Mouse (Mus musculus): ENCODE measurements at regions not wholly inside any gene's neighbourhood (a gene's known extent, or its start where the extent isn't known, plus 50 kb on each side); places are given as distances from the start of the nearest gene placed in this dataset.

GRCm38 (mm10) chr10:72533427-72533826 lies 121.2 kb upstream of the Zwint start:
- Histone ChIP-seq H3K4me3 (ENCODE audit: insufficient read depth, low read length) (no peak overlapping the region), H3K27ac (ENCODE audit: insufficient read depth, low read length) (no peak overlapping the region), H3K4me1 (ENCODE audit: control insufficient read depth, insufficient read depth, low read length) (no peaks in the 10 kb centered on the region)
- TF ChIP-seq CTCF (IDR thresholded peaks at IDR 0.05; ENCODE audit: extremely low read depth, insufficient read depth, low read length) (no peak), POLR2A (IDR thresholded peaks at IDR 0.05; ENCODE audit: extremely low read depth, insufficient read depth, low read length) (no peak)

GRCm38 (mm10) chr10:72533859-72534258 lies 120.8 kb upstream of the Zwint start:
- Histone ChIP-seq H3K4me1 (ENCODE audit: control insufficient read depth, insufficient read depth, low read length) (no peaks in the 10 kb centered on the region), H3K27ac (ENCODE audit: insufficient read depth, low read length) (no peak overlapping the region), H3K4me3 (ENCODE audit: insufficient read depth, low read length) (no peak overlapping the region)
- TF ChIP-seq CTCF (IDR thresholded peaks at IDR 0.05; ENCODE audit: extremely low read depth, insufficient read depth, low read length) (no peak), POLR2A (IDR thresholded peaks at IDR 0.05; ENCODE audit: extremely low read depth, insufficient read depth, low read length) (no peak)

- H3K4me3 ChIP-seq (ENCODE audit: insufficient read depth, low read length): no peak overlapping the region
- no peak overlapping the region for H3K27ac ChIP-seq (ENCODE audit: insufficient read depth, low read length)
- no peaks in the 10 kb centered on the region for H3K4me1 ChIP-seq (ENCODE audit: control insufficient read depth, insufficient read depth, low read length)
- no peak for TF ChIP-seq POLR2A (IDR thresholded peaks at IDR 0.05; ENCODE audit: extremely low read depth, insufficient read depth, low read length)
- no peak for TF ChIP-seq CTCF (IDR thresholded peaks at IDR 0.05; ENCODE audit: extremely low read depth, insufficient read depth, low read length)
These were observed 105.1 kb upstream of the Zwint start for GRCm38 (mm10) chr10:72549564-72549963.

- Histone ChIP-seq H3K4me1 (ENCODE audit: control insufficient read depth, insufficient read depth, low read length) (no peaks in the 10 kb centered on the region), H3K27ac (ENCODE audit: insufficient read depth, low read length) (no peak overlapping the region), H3K4me3 (ENCODE audit: insufficient read depth, low read length) (no peak overlapping the region)
- TF ChIP-seq CTCF (IDR thresholded peaks at IDR 0.05; ENCODE audit: extremely low read depth, insufficient read depth, low read length) (no peak), POLR2A (IDR thresholded peaks at IDR 0.05; ENCODE audit: extremely low read depth, insufficient read depth, low read length) (no peak)
These were observed 103.1 kb upstream of the Zwint start for GRCm38 (mm10) chr10:72551561-72551960.

- Histone ChIP-seq H3K4me1 (ENCODE audit: control insufficient read depth, insufficient read depth, low read length) (no peaks in the 10 kb centered on the region), H3K4me3 (ENCODE audit: insufficient read depth, low read length) (no peak overlapping the region), H3K27ac (ENCODE audit: insufficient read depth, low read length) (no peak overlapping the region)
- TF ChIP-seq POLR2A (IDR thresholded peaks at IDR 0.05; ENCODE audit: extremely low read depth, insufficient read depth, low read length): no peak
- no peak for TF ChIP-seq CTCF (IDR thresholded peaks at IDR 0.05; ENCODE audit: extremely low read depth, insufficient read depth, low read length)
These were observed 80.5 kb upstream of the Zwint start for GRCm38 (mm10) chr10:72573991-72574652.

GRCm38 (mm10) chr10:72577713-72578112 lies 76.9 kb upstream of the Zwint start:
- Histone ChIP-seq H3K4me1 (ENCODE audit: control insufficient read depth, insufficient read depth, low read length) (no peaks in the 10 kb centered on the region), H3K4me3 (ENCODE audit: insufficient read depth, low read length) (no peak overlapping the region), H3K27ac (ENCODE audit: insufficient read depth, low read length) (no peak overlapping the region)
- no peak for TF ChIP-seq POLR2A (IDR thresholded peaks at IDR 0.05; ENCODE audit: extremely low read depth, insufficient read depth, low read length)
- TF ChIP-seq CTCF (IDR thresholded peaks at IDR 0.05; ENCODE audit: extremely low read depth, insufficient read depth, low read length): no peak

- no peak overlapping the region for H3K27ac ChIP-seq (ENCODE audit: insufficient read depth, low read length)
- no peak overlapping the region for H3K4me3 ChIP-seq (ENCODE audit: insufficient read depth, low read length)
- H3K4me1 ChIP-seq (ENCODE audit: control insufficient read depth, insufficient read depth, low read length): no peaks in the 10 kb centered on the region
- no peak for TF ChIP-seq CTCF (IDR thresholded peaks at IDR 0.05; ENCODE audit: extremely low read depth, insufficient read depth, low read length)
- no peak for TF ChIP-seq POLR2A (IDR thresholded peaks at IDR 0.05; ENCODE audit: extremely low read depth, insufficient read depth, low read length)
These were observed 76.1 kb upstream of the Zwint start for GRCm38 (mm10) chr10:72578501-72578900.

GRCm38 (mm10) chr10:72581311-72581710 lies 73.3 kb upstream of the Zwint start:
- no peak overlapping the region for H3K27ac ChIP-seq (ENCODE audit: insufficient read depth, low read length)
- no peak for TF ChIP-seq CTCF (IDR thresholded peaks at IDR 0.05; ENCODE audit: extremely low read depth, insufficient read depth, low read length)
- TF ChIP-seq POLR2A (IDR thresholded peaks at IDR 0.05; ENCODE audit: extremely low read depth, insufficient read depth, low read length): no peak
- H3K4me3 ChIP-seq (ENCODE audit: insufficient read depth, low read length): no peak overlapping the region
- H3K4me1 ChIP-seq (ENCODE audit: control insufficient read depth, insufficient read depth, low read length): no peaks in the 10 kb centered on the region

GRCm38 (mm10) chr10:72588561-72588960 lies 66.1 kb upstream of the Zwint start:
- H3K4me3 ChIP-seq (ENCODE audit: insufficient read depth, low read length): no peak overlapping the region
- TF ChIP-seq CTCF (IDR thresholded peaks at IDR 0.05; ENCODE audit: extremely low read depth, insufficient read depth, low read length) (no peak), POLR2A (IDR thresholded peaks at IDR 0.05; ENCODE audit: extremely low read depth, insufficient read depth, low read length) (no peak)
- H3K27ac ChIP-seq (ENCODE audit: insufficient read depth, low read length): no peak overlapping the region
- no peaks in the 10 kb centered on the region for H3K4me1 ChIP-seq (ENCODE audit: control insufficient read depth, insufficient read depth, low read length)

GRCm38 (mm10) chr10:72593049-72593448 lies 61.6 kb upstream of the Zwint start:
- Histone ChIP-seq H3K4me3 (ENCODE audit: insufficient read depth, low read length) (no peak overlapping the region), H3K4me1 (ENCODE audit: control insufficient read depth, insufficient read depth, low read length) (no peaks in the 10 kb centered on the region), H3K27ac (ENCODE audit: insufficient read depth, low read length) (no peak overlapping the region)
- TF ChIP-seq POLR2A (IDR thresholded peaks at IDR 0.05; ENCODE audit: extremely low read depth, insufficient read depth, low read length): no peak
- no peak for TF ChIP-seq CTCF (IDR thresholded peaks at IDR 0.05; ENCODE audit: extremely low read depth, insufficient read depth, low read length)
